Mouse (Mus musculus) liver, embryonic 14.5 days (tissue): ENCODE measurements around the gene Fcgrt. TPM values are rescaled to one million over a fixed set of nuclear protein-coding genes. Genes with fewer than 3 reads are reported as not detected.

ENCODE experiments used
- ATAC-seq: fragments of 200-750 bp; cut with Nextera tagmentation; 2 replicates; pipeline ENCODE4 v1.8.0; 2017; ENCODE audit warnings: moderate number of reproducible peaks, mild to moderate bottlenecking, moderate library complexity; ENCODE audit not compliant: insufficient read depth
- DNase-seq, 3 experiments: peaks; one replicate each; pipeline ENCODE4 v3.0.0-alpha.2; 2012 to 2013; ENCODE audit warnings: low read depth in 3 of 3, low spot score in 3 of 3
- H3K27ac ChIP-seq: fragments of 300-500 bp; sonication (generic); 2 replicates; pipeline ENCODE4 v1.5.1; 2014; ENCODE audit warnings: moderate library complexity, mild to moderate bottlenecking, control low read depth, inconsistent platforms
- H3K27me3 ChIP-seq: fragments of 300-500 bp; sonication (generic); 2 replicates; pipeline ENCODE4 v1.6.1; 2014; ENCODE audit warnings: mild to moderate bottlenecking, low read length, moderate library complexity; ENCODE audit not compliant: control insufficient read depth, insufficient read depth
- H3K36me3 ChIP-seq: fragments of 300-500 bp; sonication (generic); replicated peaks from 2 replicates; pipeline ENCODE4 v1.6.1; 2014; ENCODE audit warnings: low read depth; ENCODE audit not compliant: control insufficient read depth, insufficient read depth
- H3K4me1 ChIP-seq, 2 experiments: fragments of 200-500 bp in 1 of 2; fragments of 300-500 bp in 1 of 2; sonication (generic) in 1 of 2; replicated peaks; 2 replicates each; pipeline ENCODE4 v1.6.1; 2012 to 2014; ENCODE audit warnings: antibody characterized with exemption in 1 of 2, inconsistent platforms in 1 of 2, low read length in 1 of 2; ENCODE audit not compliant: control insufficient read depth in 2 of 2, insufficient read depth in 2 of 2
- H3K4me2 ChIP-seq: fragments of 300-500 bp; sonication (generic); 2 replicates; pipeline ENCODE4 v1.6.1; 2014; ENCODE audit warnings: low read depth, mild to moderate bottlenecking, control low read depth, moderate library complexity
- H3K4me3 ChIP-seq, 2 experiments: fragments of 200-500 bp in 1 of 2; fragments of 300-500 bp in 1 of 2; sonication (generic) in 1 of 2; 2 replicates each; pipeline ENCODE4 v1.5.1; 2012 to 2014; ENCODE audit warnings: low read depth in 2 of 2, low read length in 2 of 2, mild to moderate bottlenecking in 2 of 2, control low read depth in 1 of 2, inconsistent platforms in 1 of 2, moderate library complexity in 1 of 2; ENCODE audit not compliant: insufficient read depth in 1 of 2
- H3K9ac ChIP-seq: fragments of 300-500 bp; sonication (generic); replicated peaks from 2 replicates; pipeline ENCODE4 v1.6.1; 2014; ENCODE audit warnings: mild to moderate bottlenecking, control low read depth, moderate library complexity
- H3K9me3 ChIP-seq: fragments of 300-500 bp; sonication (generic); 2 replicates; pipeline ENCODE4 v1.6.1; 2016; ENCODE audit warnings: low read length, mixed read lengths; ENCODE audit not compliant: control insufficient read depth
- CTCF ChIP-seq: IDR thresholded peaks from 2 replicates; pipeline ENCODE4 v1.5.1; 2016; ENCODE audit warnings: antibody characterized with exemption, low read depth, control low read depth
- EP300 ChIP-seq: IDR thresholded peaks from 2 replicates; pipeline ENCODE4 v1.6.1; 2016; ENCODE audit warnings: antibody characterized with exemption, low read depth
- WGBS: fragments of 180-500 bp; shearing (Covaris S2); extraction: QIAGEN DNeasy Blood & Tissue Kit; methylation state at CpG from one replicate; pipeline ENCODE4 v1.1.7; 2014; ENCODE audit not compliant: insufficient replicate concordance; 5-methylcytosine and 5-hydroxymethylcytosine counted together
- polyA plus RNA-seq, 2 experiments: library from polyadenylated mRNA; depleted of rRNA in 1 of 2; stranded (reverse) in 1 of 2; unstranded in 1 of 2; fragments of >200 nt; fragmentation: Nextera tagmentation in 1 of 2; extraction: Ambion mirVana in 1 of 2; gene quantifications; 2 replicates each; pipeline versions ENCODE4 v1.2.1 to v1.2.3; 2012 to 2014

The Fcgrt gene
- polyA plus RNA-seq, 2 experiments = 14.9 to 35.5 TPM

- H3K9me3 ChIP-seq = no peaks in the 10 kb centered on the region
- no peak for TF ChIP-seq CTCF
- no peak for TF ChIP-seq EP300
- no peak overlapping the region for H3K9ac ChIP-seq
- H3K36me3 ChIP-seq = no peaks in the 10 kb centered on the region
- H3K27ac ChIP-seq = no peak overlapping the region
- H3K4me1 ChIP-seq = peaks cover 0 to 5% of the 10 kb centered on the region in 2 experiments; a peak in 2 of 4 replicates
- H3K4me3 ChIP-seq = no peak overlapping the region
- DNase-seq (no peak), ATAC-seq (no peak)
- no peaks in the 10 kb centered on the region for H3K27me3 ChIP-seq
- H3K4me2 ChIP-seq = no peak overlapping the region
- 60% methylated on average over 5 of the region's 5 CpGs for WGBS
Observed at GRCm38 (mm10) chr7:45104941-45105340, 1.3 kb upstream of the Fcgrt start.

GRCm38 (mm10) chr7:45102940-45103585 lies 588 bp downstream of the Fcgrt start:
- Histone ChIP-seq H3K9ac (no peak overlapping the region), H3K4me1 (peaks cover 0 to 5% of the 10 kb centered on the region in 2 experiments; a peak in 2 of 4 replicates), H3K27ac (no peak overlapping the region), H3K4me2 (peak overlapping the region; percentile 53), H3K4me3 (peak overlapping the region; percentile 30 to 34), H3K36me3 (no peaks in the 10 kb centered on the region), H3K27me3 (no peaks in the 10 kb centered on the region), H3K9me3 (no peaks in the 10 kb centered on the region)
- TF ChIP-seq EP300 (no peak), CTCF (no peak)
- DNase-seq (no peak), ATAC-seq (no peak; the same call in 1 of the 2 replicates)
- WGBS = 62% methylated on average over 9 of the region's 9 CpGs

GRCm38 (mm10) chr7:45102441-45102840 lies 1.2 kb downstream of the Fcgrt start:
- Histone ChIP-seq H3K9ac (no peak overlapping the region), H3K27ac (no peak overlapping the region), H3K9me3 (no peaks in the 10 kb centered on the region), H3K27me3 (no peaks in the 10 kb centered on the region), H3K4me3 (peak overlapping the region; percentile 1 to 34; a peak in 2 of 4 replicates), H3K36me3 (no peaks in the 10 kb centered on the region), H3K4me2 (peak overlapping the region; percentile 53), H3K4me1 (peaks cover 0 to 5% of the 10 kb centered on the region in 2 experiments; a peak in 2 of 4 replicates)
- DNase-seq = no peak
- ATAC-seq = no peak
- TF ChIP-seq CTCF = no peak
- no peak for TF ChIP-seq EP300
- 41% methylated on average over 11 of the region's 11 CpGs for WGBS

GRCm38 (mm10) chr7:45100046-45100445 lies 3.6 kb downstream of the Fcgrt start:
- Histone ChIP-seq H3K4me1 (peaks cover 0 to 5% of the 10 kb centered on the region in 2 experiments; a peak in 2 of 4 replicates), H3K36me3 (no peaks in the 10 kb centered on the region), H3K9me3 (no peaks in the 10 kb centered on the region), H3K4me3 (no peak overlapping the region), H3K4me2 (no peak overlapping the region), H3K27me3 (no peaks in the 10 kb centered on the region), H3K27ac (no peak overlapping the region), H3K9ac (no peak overlapping the region)
- no peak for TF ChIP-seq CTCF
- TF ChIP-seq EP300 = no peak
- WGBS = 74% methylated on average over 6 of the region's 6 CpGs
- ATAC-seq (no peak), DNase-seq (no peak)

- H3K36me3 ChIP-seq = no peaks in the 10 kb centered on the region
- TF ChIP-seq CTCF (peak; percentile 58), EP300 (no peak)
- ATAC-seq (no peak), DNase-seq (no peak)
- no peak overlapping the region for H3K4me2 ChIP-seq
- H3K27ac ChIP-seq = no peak overlapping the region
- no peaks in the 10 kb centered on the region for H3K27me3 ChIP-seq
- no peaks in the 10 kb centered on the region; a peak in 2 of 4 replicates for H3K4me1 ChIP-seq
- WGBS = 77% methylated on average over 8 of the region's 8 CpGs
- H3K9ac ChIP-seq = no peak overlapping the region
- H3K9me3 ChIP-seq = no peaks in the 10 kb centered on the region
- H3K4me3 ChIP-seq = no peak overlapping the region
Observed at GRCm38 (mm10) chr7:45098541-45099240, 5.0 kb downstream of the Fcgrt start.
